Mouse (Mus musculus): ENCODE results near the gene Kctd11.
A peak's percentile ranks its signal among the peaks of the same experiment; 100 is the strongest.

The Kctd11 gene

DNA sequence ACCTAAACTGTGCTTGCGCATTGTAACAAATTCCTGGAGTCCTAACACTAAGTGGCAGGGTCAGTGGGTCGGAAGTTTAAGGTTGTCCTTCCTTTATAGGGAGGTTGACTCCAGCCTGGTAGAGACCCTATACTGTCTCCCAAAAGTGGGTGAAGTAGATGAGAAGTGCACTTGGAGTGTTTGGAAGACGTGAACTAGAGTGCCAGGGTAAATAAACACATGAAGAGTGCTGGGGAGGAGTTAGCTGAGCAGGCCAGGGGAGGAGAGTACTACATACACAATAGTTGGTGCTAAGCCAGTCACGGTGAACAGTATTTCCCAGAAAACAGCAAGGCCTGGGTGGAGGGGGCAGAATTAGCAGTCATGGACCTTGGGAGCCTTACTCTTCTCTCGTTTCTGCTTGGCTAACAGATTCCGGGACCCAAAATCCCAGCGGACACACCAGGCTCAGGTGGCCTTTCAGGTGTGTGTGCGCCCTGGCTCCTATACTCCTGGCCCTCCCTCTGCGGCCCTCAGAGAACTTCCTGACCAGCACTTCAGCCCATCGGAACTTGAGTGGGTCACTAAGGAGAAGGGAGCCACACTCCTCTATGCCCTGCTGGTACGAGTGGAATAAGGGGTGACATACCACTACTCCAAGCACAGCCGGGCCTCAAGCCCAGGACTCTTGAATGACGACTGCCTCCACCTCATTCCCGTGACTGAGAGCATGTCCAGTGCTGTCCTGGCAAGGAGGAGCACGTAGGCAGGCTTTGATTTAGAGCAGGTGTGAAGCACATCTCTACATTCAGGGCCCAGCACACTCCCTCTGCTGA, 31.7 kb upstream of the Kctd11 start:
- DNase-seq (ENCODE audit: low read depth, low spot score), result no peak

DNA sequence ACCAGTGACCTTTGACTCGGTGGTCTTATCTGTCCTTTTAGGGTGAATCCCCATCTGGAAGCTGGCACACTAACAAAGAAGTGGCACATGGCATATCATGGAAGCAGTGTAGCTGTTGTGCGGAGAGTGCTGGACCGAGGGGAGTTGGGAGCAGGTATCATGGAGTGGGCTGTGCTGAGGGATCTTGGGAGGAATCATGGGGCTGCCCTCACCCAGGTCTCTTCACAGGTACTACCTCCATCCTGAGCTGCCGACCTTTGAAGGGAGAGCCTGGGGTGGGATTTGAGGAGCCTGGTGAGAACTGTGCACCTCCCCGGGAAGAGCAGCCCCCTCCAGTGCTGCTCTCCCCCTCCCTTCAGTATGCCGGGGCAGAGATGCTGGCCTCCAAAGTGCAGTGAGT, 30.5 kb upstream of the Kctd11 start:
- DNase-seq (ENCODE audit: low read depth, low spot score), result no peak

DNA sequence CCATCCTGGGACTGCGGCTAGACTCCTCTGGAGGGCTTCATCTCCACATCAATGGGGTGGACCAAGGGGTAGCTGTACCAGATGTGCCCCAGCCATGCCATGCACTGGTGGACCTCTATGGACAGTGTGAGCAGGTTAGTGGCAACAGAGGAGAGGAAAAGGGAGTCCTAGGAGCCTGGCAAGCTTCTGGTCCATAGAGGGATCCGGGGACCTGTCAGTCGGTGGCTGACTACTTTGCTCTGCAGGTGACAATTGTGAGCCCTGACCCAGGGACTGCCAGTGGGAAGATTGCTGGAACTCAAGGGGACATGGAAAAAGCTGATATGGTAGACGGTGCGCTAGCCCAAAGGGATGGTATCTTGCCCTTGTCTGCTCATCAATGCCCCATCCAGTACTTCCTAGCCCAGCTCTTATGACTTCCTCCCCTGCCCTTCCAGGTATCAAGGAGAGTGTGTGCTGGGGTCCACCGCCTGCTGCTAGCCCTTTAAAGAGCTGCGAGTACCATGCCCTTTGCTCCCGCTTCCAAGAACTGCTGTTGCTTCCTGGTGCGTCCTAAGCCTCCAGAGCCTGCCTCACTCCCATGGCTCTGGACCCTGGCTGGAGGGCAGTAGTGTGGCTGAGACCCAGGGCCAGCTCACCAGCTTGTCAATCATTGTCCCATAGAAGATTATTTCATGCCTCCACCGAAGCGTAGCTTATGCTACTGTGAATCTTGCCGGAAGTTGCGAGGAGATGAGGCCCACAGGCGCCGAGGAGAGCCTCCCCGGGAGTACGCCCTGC, 29.8 kb upstream of the Kctd11 start:
- no peak for DNase-seq (ENCODE audit: low read depth, low spot score)

DNA sequence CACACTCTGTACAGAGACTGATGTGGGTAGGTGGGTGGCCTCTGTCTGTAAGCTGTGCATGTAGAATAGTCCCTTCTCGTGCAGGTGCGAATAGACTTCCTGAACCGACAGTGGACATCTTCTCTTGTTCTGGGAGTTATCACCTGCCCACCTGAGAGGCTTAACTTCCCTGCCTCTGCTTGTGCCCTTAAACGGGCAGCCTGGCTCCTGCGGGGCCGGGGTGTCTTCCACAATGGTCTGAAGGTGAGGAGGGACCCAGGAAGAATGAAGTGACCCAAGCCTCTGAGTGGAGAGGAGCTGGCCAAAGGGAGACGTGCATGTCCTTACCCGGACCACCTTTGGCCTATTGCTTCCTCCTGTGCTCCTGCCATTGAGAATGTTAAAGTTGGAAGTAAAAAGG, 29.0 kb upstream of the Kctd11 start:
- no peak for DNase-seq (ENCODE audit: low read depth, low spot score)

DNA sequence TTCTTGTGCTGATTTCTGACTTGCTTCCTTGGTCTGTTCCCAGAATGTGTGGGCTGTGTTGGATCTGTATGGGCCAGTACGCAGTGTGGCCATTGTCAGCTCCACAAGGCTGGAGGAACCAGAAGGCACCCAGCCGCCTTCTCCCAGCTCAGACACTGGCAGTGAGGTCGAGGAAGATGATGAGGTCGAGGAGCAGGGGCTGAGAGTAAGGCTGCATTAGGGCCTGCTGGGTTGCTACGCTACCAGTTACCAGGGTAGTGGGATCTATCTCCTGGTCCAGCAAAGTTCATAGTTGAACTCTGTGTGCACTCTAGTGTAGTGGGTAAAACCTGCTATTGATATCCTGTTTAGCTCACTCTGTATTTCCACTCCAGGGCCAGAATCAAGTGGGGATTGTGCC, 28.0 kb upstream of the Kctd11 start:
- DNase-seq (ENCODE audit: low read depth, low spot score), result no peak

DNA sequence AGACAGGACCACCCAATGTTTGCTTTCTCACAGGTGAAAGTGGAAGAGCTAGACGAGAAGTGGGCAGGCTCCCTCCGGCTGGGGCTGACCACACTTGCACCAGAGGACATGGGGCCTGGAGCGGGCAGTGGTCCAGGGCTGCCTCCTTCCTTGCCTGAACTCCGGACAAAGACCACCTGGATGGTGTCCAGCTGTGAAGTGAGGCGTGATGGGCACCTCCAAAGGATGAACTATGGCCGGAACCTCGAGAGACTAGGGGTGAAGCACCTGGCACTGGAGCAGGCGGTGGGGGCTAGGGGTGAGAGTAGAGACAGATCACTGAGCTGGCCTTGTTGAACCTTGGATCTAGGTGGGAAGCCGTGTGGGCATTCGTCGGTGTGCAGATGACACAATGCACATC, 27.4 kb upstream of the Kctd11 start:
- no peak for DNase-seq (ENCODE audit: low read depth, low spot score)

DNA sequence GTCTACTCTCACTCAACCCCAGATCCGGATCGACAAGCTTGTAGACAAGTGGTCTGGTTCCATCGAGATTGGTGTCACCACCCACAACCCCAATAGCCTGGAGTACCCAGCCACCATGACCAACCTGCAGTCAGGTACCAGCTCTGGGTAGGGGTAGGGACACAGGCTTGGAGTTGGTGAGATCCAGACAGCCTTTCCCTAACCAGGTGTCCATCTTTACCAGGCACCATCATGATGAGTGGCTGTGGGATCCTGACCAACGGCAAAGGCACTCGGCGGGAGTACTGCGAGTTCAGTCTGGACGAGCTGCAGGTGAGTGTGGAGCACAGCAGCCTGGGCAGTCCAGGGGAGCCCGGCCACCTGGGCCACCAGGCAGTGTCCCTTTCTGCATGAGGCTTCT, 23.1 kb upstream of the Kctd11 start:
- DNase-seq (ENCODE audit: low read depth, low spot score), result no peak

DNA sequence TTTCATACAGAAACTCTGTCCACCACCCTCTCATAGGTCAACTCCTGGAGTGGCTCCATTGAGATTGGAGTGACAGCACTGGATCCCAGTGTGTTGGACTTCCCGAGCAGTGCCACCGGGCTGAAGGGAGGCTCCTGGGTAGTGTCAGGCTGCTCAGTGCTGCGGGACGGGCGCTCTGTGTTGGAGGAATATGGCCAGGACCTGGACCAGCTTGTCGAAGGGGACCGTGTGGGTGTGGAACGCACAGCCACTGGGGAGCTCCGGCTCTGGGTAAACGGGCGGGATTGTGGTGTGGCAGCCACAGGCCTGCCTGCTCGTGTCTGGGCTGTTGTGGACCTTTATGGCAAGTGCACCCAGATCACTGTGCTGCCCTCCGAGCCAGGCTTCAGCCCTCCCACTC, 21.8 kb upstream of the Kctd11 start:
- no peak for DNase-seq (ENCODE audit: low read depth, low spot score)

DNA sequence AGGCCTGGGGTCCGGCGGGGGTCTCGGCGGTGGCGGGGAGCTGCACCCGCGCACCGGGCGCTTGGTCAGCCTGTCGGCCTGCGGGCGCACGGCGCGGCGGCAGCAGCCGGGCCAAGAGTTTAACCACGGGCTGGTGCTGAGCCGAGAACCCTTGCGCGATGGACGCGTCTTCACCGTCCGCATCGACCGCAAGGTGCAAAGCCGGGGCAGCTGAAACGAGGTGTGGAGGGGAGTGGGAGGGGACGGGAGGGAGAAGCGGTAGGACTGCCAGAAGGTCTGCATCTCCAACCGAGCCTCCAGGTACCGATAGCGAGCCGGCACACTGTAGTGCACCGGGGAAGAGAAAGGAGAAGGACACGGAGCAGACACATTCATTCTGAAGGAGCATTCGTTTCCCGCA, 20.8 kb upstream of the Kctd11 start:
- no peak for DNase-seq (ENCODE audit: low read depth, low spot score)

DNA sequence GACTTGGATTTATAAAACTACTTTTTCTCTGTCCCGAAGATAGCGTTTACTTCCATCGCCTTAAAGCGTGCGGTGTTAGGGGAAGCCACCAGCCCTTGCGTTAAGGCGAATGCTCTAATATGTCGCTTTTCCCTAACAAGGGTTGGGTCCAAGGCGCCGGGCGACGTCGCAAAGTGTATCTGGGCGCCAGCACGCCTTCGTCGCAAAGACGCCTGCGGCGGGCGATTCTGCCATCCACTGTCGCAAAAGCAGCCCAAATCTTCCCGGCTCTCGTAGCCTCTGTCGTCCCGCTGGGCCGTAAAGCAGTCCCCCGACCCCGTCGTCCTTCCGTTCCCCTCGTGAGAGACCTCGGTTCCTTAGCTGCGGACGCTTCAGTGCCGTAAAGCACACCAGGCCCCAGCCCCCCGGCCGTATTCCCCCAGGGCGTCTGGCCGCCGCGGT, 20.2 kb upstream of the Kctd11 start:
- DNase-seq (ENCODE audit: low read depth, low spot score), result peak; percentile 100

DNA sequence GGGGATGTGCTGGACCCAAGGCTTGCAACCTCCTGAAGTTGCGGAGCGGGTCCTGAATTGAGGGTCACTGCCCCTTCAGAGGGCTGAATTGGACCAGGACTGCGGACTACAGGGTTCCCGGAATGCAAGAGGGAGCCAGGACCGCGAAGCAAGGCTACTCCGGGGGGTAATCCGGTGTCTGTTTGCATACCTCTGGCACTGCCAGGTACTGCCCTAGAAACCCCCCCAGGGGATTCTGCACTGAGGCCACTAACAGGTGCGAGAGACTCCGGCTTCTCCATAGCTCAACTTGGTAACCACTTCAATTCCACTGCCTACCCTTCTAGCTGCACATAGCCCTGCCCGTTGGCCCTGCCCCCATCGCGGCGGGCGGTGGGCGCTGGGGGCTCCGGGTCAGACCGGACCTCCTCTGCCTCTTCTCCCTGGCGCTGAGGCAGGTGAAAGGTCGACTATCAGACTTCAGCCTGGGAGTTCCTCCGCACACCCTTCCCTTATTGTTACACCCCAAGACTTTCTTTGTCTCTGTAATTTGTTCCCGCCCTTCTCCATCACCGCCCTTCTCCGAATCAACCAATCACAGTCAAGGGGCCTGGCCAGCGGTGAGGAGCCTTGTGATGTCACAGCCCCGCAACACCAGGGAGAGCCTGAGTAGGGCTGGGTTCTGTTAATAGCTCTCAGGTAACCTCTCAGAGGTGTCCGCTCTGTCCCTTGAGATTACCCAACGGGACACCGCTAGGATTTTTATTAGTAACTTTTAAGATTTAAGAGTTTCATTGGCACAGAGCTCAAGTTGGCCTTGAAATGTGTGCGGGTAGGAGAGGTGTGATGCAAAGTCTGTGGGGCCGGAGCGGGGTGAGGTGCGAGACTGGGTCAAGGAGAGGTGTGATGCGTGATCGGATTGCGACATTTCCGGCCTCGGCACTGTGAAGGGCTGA, 19.5 kb upstream of the Kctd11 start, which contains the start of the genes 2810408A11Rik and Neurl4:
TSS of gene 2810408A11Rik (minus strand) at position 517 of the 935 bp plus-strand sequence.
TSS of gene Neurl4 (plus strand) at position 602 of the 935 bp plus-strand sequence.
- peak; percentile 99 for DNase-seq (ENCODE audit: low read depth, low spot score)

DNA sequence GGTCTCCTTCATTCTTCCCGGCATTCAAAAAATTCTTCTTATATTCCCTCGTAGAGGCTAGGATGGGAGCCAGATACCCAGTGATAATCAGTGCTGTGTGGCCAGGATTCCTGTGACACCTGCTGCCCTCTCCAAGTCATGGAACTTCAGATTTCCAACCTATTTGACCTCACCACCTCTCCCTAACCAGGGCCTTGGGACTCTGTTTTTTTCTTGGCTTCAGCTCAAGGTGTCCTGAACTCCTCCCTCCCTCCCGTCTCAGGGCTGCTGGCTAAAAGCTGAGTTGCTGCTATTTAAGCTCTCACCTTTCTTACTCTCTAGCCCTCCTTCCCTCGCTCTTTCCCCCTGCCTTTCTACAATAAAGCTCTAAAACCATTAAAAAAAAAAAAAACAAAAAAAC, 18.7 kb upstream of the Kctd11 start:
- no peak for DNase-seq (ENCODE audit: low read depth, low spot score)

DNA sequence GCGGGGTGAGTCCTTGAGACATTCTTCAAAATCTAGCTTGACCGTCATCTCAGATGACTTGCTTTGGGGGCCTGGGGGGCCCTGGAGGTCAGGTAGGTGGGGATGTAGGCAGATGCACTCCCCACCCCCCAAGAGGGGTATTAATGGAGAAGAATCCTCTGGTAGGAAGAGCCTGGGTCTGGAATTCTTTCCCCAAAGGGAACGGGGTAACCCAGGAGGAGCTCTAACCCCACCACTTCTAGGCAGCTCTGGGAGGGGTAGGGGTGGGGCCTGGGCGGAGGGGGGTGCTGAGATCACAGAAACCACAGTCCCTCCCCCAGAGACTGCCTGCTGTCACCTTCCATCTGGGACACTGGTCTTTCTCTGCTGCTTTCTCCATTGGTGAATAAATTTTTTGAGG, 14.1 kb upstream of the Kctd11 start, which contains the start of gene Acap1:
TSS of gene Acap1 (minus strand) at position 249 of the 400 bp plus-strand sequence.
- DNase-seq (ENCODE audit: low read depth, low spot score), result no peak

DNA sequence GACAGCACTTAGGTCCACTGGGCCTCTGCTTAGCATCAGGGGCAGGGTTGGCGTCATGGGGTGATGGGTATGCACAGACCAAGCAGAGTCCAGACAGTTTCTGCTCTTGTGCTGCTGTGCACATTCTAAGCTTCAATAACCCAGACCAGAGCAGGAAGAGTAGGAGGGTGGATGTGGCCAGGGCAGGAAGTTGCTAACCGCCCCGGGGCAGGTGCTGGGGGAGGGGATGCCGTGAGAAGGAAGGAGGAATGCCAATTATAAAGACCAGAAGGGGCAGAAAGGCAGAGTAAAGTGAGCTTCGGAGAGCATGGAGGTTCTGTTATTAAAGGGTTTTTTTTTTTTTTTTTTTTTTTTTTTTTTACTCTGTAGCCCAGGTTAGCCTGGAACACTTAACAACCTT, 13.5 kb upstream of the Kctd11 start:
- DNase-seq (ENCODE audit: low read depth, low spot score), result peak; percentile 62

DNA sequence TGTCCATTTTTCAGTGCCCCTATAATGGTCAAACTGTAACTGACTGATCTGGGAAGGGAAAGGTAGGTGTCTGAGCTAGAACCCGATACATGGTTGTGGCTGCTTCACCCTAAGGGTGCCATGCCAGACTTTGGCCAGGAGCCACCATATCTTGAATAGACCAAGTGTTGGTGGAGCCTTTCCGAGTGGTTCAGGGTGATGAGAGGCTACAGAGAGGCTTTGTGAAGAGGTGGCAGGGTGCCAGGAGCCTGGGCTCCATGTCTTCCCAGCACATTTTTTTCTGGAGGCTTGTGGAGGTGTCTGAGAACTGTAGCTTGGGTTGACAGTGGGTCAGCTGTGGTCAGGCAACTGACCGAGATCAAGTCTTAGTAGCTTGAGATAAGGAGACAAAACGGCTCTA, 10.3 kb upstream of the Kctd11 start:
- no peak for DNase-seq (ENCODE audit: low read depth, low spot score)

DNA sequence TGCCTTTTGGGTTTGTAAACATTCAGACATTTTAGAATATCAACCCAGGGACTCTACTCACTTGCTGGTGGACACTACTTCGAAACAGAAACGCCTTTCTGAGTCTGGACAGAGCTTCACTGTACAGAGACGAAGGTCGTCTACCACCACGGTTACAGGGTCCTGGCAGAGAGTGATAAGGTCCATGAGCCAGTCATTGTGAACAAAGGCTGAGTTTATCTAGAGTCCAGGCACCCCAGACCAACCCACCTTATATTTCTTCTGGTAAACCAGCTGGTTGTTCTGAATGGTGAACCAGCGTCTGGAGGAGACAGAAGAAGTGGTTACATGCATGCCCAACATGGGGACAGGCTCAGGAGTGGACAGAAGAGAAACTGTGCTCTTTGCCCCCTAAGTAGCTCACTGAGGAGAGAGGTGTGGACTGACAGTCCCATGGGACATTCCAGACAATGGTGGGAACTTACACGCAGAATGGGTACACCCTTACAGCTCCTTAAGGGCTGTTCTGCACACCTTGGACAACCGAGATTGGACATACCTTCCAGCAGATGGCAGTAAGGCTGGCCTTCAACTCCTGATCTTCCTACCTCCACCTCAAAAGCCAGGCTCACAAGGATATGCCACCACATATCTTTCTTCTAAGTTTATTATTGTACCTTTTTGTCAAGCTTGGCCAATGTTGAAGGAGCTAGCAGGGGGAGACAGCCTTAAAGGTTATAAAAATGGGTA, 5.9 kb upstream of the Kctd11 start:
- peak; percentile 84 for DNase-seq (ENCODE audit: low read depth, low spot score)

DNA sequence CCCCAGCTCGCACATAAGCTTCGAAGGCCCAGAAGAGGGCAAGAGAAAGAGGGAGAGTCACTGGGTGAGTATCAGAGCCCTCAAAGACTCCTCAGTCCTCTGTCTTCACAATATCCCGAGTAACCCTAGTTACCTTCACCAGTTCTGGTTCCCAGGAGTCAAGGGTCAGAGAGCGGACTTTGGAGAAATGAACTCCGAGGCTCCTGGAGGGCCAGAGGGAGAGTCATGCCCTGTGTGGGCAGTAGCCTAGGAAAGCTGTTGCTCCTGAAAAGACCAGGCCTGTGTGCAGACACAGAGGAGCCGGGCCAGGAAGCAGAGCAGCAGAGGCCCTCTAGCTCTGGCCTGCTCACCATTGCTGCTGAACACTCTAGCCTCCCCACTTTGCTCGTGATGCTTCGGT, 3.5 kb upstream of the Kctd11 start:
- DNase-seq (ENCODE audit: low read depth, low spot score), result no peak

DNA sequence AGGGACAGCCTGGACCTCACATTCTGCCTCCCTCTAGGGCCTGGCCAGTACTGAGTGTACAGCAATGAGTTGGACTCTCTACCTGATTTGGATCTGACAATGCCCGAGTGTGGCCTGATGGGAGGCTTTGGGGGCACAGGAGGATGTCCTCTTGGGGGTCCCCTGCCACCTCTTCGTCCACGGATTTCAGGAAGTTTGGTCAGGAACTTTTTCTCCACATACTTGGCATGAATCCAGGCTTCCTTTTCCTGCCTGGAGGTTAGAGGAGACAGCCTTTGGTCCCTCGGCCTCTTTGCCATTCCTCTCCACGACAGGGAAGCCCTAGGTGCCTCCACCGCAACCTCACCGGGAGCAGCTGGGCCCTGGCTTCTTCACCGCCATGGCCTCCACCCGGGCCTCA, 3.0 kb upstream of the Kctd11 start:
- no peak for DNase-seq (ENCODE audit: low read depth, low spot score)

DNA sequence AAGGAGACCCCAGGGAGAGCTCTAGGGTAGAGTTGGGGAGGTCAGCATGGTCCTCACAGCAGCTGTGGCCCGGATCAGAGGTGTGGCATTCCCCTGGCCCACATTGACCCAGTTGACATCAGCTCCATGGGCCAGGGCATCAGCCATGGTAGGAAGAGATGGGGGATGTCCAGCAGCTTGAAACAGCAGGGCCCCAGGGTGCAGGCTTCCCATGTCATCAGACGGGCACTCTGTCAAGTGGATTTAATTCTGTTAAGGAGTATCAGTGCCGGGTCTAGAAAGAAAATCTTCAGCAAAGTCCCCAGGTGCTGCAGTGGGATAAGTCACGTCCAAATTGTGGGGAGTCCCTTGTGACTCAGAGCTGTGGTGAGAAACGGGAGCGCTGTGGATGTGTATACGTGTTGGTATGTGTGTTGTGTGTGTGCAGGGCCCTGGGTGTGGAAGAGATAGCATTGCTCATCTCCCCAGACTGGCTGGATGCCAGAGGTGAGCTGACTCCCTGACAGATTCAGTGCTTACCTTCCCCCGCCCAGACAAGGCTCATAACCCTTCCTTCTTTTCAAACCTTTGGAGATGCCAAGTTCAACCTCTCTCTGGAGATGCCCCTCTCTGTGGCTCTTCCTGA, 2.4 kb upstream of the Kctd11 start:
- no peak for DNase-seq (ENCODE audit: low read depth, low spot score)

DNA sequence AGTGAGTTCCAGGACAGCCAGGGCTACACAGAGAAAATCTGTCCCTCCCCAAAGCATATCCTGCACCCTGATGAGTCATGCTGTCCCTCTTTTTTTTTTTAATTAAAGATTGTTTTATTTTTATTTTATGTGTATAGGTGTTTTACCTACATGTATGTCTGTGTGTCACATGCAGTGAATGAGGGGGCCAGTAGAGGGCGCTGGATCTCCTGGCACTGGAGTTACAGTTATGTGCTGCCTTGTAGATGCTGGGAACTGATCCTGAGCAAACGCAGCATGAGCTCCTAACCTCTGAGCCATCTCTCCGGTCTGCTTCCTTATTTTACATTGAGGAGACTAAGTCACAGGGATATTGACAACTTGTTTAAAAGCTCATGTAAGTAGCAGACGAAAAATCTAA, 1.9 kb upstream of the Kctd11 start:
- DNase-seq (ENCODE audit: low read depth, low spot score), result peak; percentile 80

Data from ES-CJ7 (cell line).